Mouse (Mus musculus): Measurements from ENCODE around the gene Acsbg2. TPM values are rescaled to one million over a fixed set of nuclear protein-coding genes. Genes with fewer than 3 reads are reported as not detected.

The Acsbg2 gene
- total RNA-seq, 1 experiment from 2014 or later = not detected

DNA sequence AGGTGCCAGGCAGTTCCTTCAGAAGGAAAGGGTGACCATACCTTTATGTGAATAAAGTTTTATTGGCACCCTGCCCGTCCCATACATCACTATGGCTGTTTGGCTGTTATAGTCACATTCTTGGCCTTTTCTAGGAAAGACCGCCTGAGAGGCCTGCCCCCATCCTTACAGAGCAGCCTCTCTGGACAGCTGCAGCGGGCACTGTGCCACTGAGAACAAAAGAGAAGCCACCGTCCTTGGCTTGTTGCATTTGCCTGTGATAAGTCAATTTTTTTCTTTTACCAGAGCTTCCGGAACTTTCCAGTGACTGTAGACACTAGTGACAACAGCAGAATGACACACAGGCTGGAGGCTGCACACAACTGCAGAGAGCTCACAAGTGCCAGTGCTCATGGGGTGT is 69.3 kb downstream of the Acsbg2 start:
- no peak for ATAC-seq (replicated peaks in 1 of 2; ENCODE audit: insufficient read depth in 1 of 2, low FRiP score in 2 of 2, low TSS enrichment in 1 of 2, low read depth in 1 of 2, poor library complexity in 2 of 2, severe bottlenecking in 2 of 2)

GRCm38 (mm10) chr17:56802065-56802464 is 72.2 kb downstream of the Acsbg2 start:
- no peak for ATAC-seq (replicated peaks in 1 of 2; ENCODE audit: insufficient read depth in 1 of 2, low FRiP score in 2 of 2, low TSS enrichment in 1 of 2, low read depth in 1 of 2, poor library complexity in 2 of 2, severe bottlenecking in 2 of 2)

DNA sequence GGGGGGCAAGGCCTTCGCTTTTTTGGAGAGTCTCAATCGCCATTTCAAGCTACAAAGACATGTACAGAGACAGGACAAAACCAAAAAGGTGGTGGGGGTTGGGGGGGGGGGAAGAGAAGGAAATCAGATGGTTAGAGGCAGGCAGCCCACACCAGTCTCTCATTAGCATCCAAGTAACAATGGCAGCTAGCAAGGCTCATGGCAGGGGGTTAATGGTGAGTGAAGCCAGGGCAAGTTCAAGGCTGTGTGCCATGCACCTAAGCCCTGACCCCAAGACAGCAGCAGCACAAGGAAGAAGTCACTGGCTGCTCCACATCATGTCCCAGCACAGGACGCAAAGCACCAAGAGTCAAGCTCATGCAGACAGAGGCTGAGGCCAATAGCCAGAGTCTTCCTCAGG is 75.0 kb downstream of the Acsbg2 start:
- ATAC-seq (replicated peaks in 1 of 2; ENCODE audit: insufficient read depth in 1 of 2, low FRiP score in 2 of 2, low TSS enrichment in 1 of 2, low read depth in 1 of 2, poor library complexity in 2 of 2, severe bottlenecking in 2 of 2) = no peak

GRCm38 (mm10) chr17:56793614-56794319 is 80.5 kb downstream of the Acsbg2 start:
- no peak for ATAC-seq (replicated peaks in 1 of 2; ENCODE audit: insufficient read depth in 1 of 2, low FRiP score in 2 of 2, low TSS enrichment in 1 of 2, low read depth in 1 of 2, poor library complexity in 2 of 2, severe bottlenecking in 2 of 2)

Other genes with a start within 250 kb of the Acsbg2 start
- 53.7 and 57.4 TPM in 2 replicates for gene Lonp1, start 247.6 kb downstream of the Acsbg2 start, total RNA-seq (2017)
- 0.75 TPM in 1 of 2 replicates, not detected in the other for gene Catsperd, start 246.3 kb downstream of the Acsbg2 start, total RNA-seq (2017)
- 51.9 and 53.5 TPM in 2 replicates for gene Ranbp3, start 201.2 kb downstream of the Acsbg2 start, total RNA-seq (2017)
- 42.8 and 67.8 TPM in 2 replicates for gene Ndufa11, start 156.7 kb downstream of the Acsbg2 start, total RNA-seq (2017)
- 12.5 and 12.9 TPM in 2 replicates for gene Vmac, start 156.4 kb downstream of the Acsbg2 start, total RNA-seq (2017)
- not detected in 2 replicates for gene Nrtn, start 116.9 kb downstream of the Acsbg2 start, total RNA-seq (2017)
- 21.0 and 26.2 TPM in 2 replicates for gene Dus3l, start 109.7 kb downstream of the Acsbg2 start, total RNA-seq (2017)
- 1.4 TPM in 1 of 2 replicates, not detected in the other for gene Prr22, start 104.2 kb downstream of the Acsbg2 start, total RNA-seq (2017)
- gene Rfx2, start 43.4 kb downstream of the Acsbg2 start, total RNA-seq (2017) = 5.0 and 5.1 TPM in 2 replicates
- gene 1700061G19Rik, start 1.0 kb upstream of the Acsbg2 start, total RNA-seq (2017) = 0.44 TPM in 1 of 2 replicates, not detected in the other
- gene Mllt1, start 61.0 kb upstream of the Acsbg2 start, total RNA-seq (2017) = 15.3 and 19.3 TPM in 2 replicates
- gene Acer1, start 107.7 kb upstream of the Acsbg2 start, total RNA-seq (2017) = not detected in 2 replicates
- 43.0 and 66.4 TPM in 2 replicates for gene Clpp, start 115.9 kb upstream of the Acsbg2 start, total RNA-seq (2017)
- 13.2 and 18.7 TPM in 2 replicates for gene Alkbh7, start 122.9 kb upstream of the Acsbg2 start, total RNA-seq (2017)
- not detected in 2 replicates for gene Pspn, start 125.6 kb upstream of the Acsbg2 start, total RNA-seq (2017)
- 89.5 and 124 TPM in 2 replicates for gene Gtf2f1, start 136.8 kb upstream of the Acsbg2 start, total RNA-seq (2017)
- 0.56 TPM in 1 of 2 replicates, not detected in the other for gene Gm17949, start 137.0 kb upstream of the Acsbg2 start, total RNA-seq (2017)
- gene Khsrp, start 157.1 kb upstream of the Acsbg2 start, total RNA-seq (2017) = 67.1 and 94.5 TPM in 2 replicates
- not detected in 2 replicates for gene Slc25a41, start 167.2 kb upstream of the Acsbg2 start, total RNA-seq (2017)
- 0.56 TPM in 1 of 2 replicates, not detected in the other for gene Crb3, start 184.7 kb upstream of the Acsbg2 start, total RNA-seq (2017)
- gene Slc25a23, start 185.4 kb upstream of the Acsbg2 start, total RNA-seq (2017) = 5.1 and 9.7 TPM in 2 replicates
- 21.1 and 24.2 TPM in 2 replicates for gene Dennd1c, start 204.1 kb upstream of the Acsbg2 start, total RNA-seq (2017)
- gene Tubb4a, start 213.3 kb upstream of the Acsbg2 start, total RNA-seq (2017) = 0.30 TPM in 1 of 2 replicates, not detected in the other
- gene Tnfsf9, start 230.9 kb upstream of the Acsbg2 start, total RNA-seq (2017) = 2.5 and 2.8 TPM in 2 replicates

Data from hematopoietic stem cell, adult 5-6 weeks (primary cell).